Mouse (Mus musculus) 416B (cell line): ENCODE results near the gene Dyrk1b.
"Not testable (repeated sequence)": the region's sequence is repeated elsewhere in the genome, so short reads cannot be mapped to it uniquely, and the experiment has no call there.

Experiments
- DNase-seq: peaks from one replicate; pipeline ENCODE4 v3.0.0; 2011; ENCODE audit warnings: low read depth

Dyrk1b gene

DNA sequence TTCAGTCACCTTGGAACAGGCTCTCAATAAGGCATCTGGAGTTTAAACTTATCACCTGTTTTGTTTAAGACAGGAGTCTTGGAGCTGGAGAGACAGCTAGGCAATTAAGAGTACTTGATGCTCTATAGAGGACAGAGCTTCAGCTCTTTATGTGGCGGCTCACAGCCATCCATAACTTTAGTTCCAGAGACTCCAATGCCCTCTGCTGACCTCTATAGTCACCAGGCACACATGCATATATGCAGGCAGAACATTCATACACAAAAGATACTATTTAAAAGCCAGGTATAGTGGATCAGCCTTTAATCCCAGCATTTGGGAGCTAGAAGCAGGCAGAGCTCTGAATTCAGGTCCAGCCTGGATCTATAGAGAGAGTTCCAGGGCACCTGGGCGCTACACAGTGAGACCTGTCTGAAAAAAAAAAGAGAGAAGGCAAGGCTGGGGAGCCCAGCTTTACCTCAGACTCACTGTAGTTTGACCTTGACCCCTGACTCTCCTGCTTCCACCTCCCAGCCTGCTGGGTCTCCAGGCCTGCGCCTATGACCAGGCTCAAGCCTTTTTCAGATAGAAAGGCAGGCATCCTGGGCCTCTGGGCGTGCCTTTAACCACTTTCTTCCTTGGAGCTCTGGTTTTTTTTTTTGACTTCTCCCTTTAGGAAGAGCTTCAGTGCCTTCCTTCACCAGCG is 16.3 kb downstream of the Dyrk1b start:
- DNase-seq, result no peak

DNA sequence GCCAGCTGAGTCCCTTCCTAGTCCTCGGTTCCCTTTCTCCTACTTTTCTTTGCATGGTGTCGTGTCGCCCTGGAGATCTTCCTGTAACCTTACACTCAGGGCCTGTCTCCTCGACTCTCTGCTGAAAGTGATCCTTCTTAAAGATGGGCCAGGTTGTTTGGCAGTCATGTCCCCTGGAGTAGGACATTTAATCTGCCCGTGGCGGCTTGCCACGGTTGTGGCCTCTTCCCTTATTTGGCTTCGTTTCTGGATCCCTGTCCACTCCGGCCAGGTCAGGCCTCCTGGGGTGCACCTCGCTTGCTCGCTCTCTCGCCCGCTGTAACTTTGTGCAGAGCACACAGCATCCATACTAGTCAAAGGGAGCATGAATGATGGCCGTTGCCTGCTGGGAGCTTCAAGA is 17.3 kb downstream of the Dyrk1b start:
- no peak for DNase-seq

DNA sequence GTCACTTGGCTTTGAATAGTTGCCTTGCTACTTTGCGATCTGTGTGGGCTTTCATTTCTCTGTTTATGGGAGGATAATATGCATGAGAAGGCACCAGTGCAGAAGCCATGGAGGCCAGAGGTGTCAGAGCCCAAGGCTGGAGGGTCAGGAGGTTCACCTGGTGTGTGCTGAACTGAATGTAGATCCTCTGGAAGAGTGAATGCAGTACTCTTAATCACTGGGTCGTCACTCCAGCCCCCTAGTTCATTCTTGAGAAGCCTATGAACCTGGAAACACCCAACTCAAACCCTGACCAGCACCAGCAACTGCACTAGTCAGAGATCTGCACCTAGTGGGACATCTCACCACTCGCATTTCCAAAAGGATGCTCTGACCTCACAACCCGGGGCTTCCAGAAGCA is 19.8 kb downstream of the Dyrk1b start:
- DNase-seq, result no peak

DNA sequence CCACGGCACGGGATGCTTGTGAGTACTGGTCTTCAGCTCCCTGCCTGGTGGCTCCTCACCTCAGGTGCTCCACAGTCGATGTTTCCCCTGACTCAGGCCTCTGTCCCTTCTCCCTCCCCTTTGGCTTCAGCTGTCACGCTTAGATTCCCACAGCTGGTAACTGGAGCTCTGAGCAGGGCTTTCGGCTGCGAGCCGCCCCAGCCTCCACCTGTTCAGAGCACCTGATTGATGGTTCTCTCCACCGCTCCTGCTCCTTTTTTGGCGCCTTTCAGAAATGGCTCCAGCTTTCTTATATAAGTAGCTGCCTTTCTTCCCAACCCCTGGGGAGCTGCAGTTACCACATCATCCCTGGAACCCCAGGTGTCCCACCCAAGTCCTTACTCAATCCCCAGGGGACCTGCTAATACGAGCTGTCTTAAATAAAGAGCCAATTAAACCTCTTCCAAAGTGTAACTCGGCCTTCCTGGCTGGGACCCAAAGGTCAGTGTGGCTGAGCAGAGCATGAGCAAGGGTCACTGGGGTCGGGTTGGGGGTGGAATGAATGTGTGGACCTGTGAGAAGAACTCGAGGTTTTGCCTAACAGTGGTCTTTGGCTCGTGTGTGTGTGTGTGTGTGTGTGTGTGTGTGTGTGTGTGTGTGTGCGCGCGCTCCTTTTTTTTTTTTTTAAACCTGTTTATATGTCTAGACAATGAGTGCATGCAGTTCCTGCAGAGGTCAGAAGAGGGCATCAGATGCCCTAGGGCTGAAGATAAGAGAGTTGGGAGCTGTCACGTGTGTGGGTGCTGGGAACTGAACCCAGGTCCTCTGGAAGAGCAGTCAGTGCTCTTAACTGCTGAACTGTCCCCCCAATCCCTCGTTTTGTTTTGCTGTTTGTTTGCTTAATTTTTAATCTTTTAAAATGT is 24.2 kb downstream of the Dyrk1b start:
- no peak for DNase-seq

GRCm38 (mm10) chr7:28206044-28206600 is 26.9 kb downstream of the Dyrk1b start:
- DNase-seq, result no peak

GRCm38 (mm10) chr7:28208396-28208987 is 29.2 kb downstream of the Dyrk1b start:
- no peak for DNase-seq

GRCm38 (mm10) chr7:28208988-28209508 is 29.8 kb downstream of the Dyrk1b start:
- DNase-seq, result peak; percentile 43

DNA sequence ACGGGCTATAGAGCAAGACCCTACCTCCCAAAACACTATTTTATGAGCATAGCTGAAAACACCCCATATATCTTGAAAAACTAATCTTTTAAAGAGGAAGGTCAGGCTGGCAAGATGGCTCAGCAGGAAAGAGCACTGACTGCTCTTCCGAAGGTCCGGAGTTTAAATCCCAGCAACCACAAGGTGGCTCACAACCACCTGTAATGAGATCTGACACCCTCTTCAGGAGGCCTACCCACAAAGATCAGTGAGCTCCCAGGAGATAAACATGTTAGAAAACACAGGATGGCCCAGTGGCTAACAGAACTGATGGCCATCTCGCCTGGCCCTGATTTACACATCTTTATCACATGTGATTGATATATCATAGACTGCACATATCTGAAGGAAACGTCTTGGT is 31.5 kb downstream of the Dyrk1b start:
- no peak for DNase-seq

DNA sequence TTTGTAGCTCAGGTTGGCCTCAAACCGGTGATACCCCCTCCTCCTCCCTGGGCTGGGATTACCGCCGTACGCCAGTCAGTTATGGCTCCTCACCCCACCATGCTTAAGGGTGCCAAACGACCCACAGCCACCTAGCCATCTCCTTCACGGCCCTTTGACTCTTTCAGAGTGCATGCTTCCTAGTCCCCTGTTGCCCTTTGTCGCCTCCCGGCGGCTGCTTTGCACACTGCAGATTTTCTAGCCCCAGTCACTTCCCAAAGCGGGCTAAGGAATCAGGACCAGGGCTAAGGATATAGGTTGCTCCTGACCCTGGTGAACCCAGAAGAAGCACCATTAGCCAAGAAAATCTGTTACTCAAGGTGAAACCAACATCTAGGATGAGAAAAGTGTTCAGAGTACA is 34.9 kb downstream of the Dyrk1b start:
- peak; percentile 57 for DNase-seq

- DNase-seq, result not testable (repeated sequence)
Observed at GRCm38 (mm10) chr7:28215950-28216349, 36.7 kb downstream of the Dyrk1b start.

- not testable (repeated sequence) for DNase-seq
Observed at GRCm38 (mm10) chr7:28217811-28218210, 38.5 kb downstream of the Dyrk1b start.

- not testable (repeated sequence) for DNase-seq
Observed at GRCm38 (mm10) chr7:28218951-28219740, 39.9 kb downstream of the Dyrk1b start.

DNA sequence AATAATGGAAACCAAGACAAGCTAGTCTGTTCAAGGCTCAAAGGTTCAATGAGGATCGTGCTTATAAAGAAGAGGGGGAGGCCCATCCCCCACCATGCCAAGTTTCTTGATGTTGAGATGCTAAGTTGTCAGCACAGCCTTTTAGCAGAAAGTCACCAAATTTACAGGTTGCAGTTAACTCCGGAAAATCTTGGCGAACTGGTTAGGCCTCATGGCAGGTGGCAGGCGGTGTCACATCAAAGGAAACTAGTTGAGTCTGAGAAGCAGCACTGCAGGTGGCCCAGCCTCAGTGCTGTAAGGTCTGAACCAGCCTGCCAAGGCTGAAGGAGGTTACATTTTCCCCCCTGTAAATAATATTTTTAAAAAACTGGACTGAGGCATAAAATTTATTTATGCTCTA is 47.6 kb downstream of the Dyrk1b start:
- DNase-seq, result not testable (repeated sequence)

DNA sequence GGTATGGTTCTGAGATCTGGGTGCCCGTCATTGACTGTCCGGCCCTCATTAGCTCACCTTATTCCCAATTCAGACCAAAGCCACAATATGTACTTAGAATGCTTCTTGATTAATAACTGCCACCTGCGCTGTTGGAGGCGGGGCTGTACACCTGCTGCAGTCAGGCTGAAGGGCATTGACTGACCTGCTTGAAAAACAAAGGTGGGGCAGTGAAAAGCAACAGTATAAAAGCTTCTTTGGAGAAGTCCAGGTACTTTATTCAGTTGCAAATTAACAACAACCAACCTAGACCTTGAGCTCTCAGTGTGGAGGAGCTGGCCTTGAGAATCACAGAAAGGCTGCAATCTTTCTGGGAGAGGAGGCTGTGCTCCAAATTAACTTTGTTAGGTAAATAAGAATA is 48.2 kb downstream of the Dyrk1b start:
- not testable (repeated sequence) for DNase-seq
